Mouse (Mus musculus) adrenal gland, adult 18-20 months (tissue): ENCODE data around the gene Tenm3. TPM values are rescaled to one million over a fixed set of nuclear protein-coding genes. Genes with fewer than 3 reads are reported as not detected.

Experiments used
- DNase-seq, 2 experiments: peaks; one replicate each; pipeline ENCODE4 v3.0.0; 2021 to 2022; ENCODE audit warnings: low spot score in 2 of 2
- long read RNA-seq, 2 experiments: library from polyadenylated mRNA; stranded (forward); transcript quantifications; one replicate each; pipeline ENCODE4 v2.0.0; 2021
- total RNA-seq, 2 experiments: library from RNA; stranded (reverse); gene quantifications; 1 replicate in 1 of 2; 2 replicates in 1 of 2; pipeline ENCODE4 v1.2.3; 2021

Tenm3 gene
- total RNA-seq: 1 to 10 TPM; 2.3 to 9.7 TPM
- long read RNA-seq, experiment 1, partial matches to known transcripts: 0 of 1 reads
- long read RNA-seq, experiment 1, other reads (novel, unspliced or antisense): 1 of 1 reads
- long read RNA-seq, experiment 2, partial matches to known transcripts: 1 of 2 reads
- long read RNA-seq, experiment 2, other reads (novel, unspliced or antisense): 1 of 2 reads

DNA sequence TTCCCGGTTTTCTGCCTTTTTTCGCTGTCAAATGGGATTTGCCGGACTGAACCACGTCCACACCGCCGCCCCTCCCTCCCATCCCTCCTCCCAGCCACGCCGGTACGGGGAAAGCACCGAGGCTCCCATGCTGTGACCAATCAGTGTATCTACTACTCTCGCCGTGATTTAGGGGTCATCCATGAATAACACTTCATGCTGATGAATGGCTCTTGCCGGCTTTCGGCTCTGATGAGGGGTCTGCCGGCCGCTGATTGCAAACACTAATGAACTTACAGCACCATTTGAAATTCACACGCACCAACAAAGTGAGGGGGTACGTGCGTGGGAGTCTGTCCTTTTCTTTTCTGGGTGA, at the start of gene Tenm3:
Tenm3 (minus strand) TSS at position 21 of the 355 bp plus-strand sequence.
- no peak for DNase-seq

DNA sequence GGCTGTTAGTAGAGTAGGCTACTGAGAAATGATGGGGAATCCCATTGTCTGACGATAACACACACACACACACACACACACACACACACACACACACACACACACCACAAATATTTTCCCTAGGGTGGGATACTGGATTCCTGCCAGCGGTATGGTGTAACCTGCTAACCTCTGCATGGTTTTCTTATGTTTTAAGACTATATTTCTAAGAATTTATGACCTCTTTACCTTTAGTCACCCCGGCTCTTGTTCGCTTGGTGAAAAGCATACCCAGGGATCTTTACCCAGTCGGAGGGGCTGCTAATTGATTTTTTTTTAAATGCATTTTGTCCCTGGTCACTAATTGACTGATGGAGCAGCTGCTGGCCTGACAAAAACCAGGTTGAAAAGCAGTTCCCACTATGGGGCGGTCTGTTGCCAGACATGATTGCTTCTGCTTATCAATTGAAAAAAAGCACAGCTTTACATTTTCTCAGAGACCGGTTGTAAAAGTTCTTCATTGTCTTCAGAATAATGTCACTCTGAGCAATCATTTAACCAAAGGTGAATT, 46.5 kb upstream of the Tenm3 start:
- DNase-seq: no peak

DNA sequence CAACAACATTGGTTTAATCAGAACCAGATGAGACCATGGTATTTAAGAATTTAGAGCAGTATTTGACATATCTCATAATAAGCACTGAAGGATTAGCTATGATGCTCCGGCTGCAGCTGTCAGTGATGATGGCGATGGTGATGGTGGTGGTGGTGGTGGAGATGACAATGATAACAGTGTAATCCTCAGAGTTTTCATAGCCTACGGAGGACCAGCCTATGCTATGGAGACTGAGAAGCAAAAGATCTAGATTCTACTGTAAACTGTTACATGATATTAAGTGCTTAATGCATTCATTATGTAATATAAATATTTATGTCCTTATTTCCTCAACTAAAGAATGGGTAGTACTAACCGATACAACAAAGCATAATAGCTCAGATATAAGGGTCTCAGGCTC, 40.5 kb upstream of the Tenm3 start:
- no peak for DNase-seq

DNA sequence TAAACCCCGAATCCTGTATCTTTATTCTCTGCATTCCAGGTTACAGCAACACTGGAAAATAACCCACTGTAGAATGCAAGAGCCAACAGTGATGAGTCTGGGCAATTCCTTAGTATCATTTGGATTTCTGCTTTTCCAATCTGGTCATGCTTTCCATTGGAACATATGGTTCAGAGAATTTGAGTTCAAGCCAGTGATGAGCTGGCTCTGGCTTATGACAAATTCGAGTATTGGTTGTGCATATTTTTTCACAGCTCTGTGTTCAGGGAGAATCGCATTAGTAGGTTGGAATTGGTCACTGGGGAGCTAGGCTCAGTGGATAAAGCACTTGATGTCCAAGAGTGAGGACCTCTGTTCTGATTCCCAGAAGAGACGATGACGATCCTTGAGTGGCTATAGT, 36.8 kb upstream of the Tenm3 start:
- no peak for DNase-seq

DNA sequence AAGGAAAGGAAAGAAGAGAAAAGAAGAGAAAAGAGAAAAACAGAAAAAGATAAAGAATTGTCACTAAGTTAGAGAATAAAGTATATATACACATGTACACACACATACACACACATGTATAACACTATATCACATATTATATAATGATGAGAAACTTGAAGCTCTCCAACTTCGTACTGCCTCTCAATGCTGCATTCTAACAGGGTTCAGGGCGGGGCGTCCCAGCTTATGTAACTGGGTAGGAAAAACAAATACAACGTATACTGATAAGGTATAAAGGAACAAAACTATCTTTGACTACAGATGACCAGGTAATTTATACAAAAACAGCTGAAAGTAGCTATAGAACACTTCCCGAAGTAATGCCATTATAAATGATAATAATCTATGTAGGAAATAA, 22.2 kb upstream of the Tenm3 start:
- no peak for DNase-seq

DNA sequence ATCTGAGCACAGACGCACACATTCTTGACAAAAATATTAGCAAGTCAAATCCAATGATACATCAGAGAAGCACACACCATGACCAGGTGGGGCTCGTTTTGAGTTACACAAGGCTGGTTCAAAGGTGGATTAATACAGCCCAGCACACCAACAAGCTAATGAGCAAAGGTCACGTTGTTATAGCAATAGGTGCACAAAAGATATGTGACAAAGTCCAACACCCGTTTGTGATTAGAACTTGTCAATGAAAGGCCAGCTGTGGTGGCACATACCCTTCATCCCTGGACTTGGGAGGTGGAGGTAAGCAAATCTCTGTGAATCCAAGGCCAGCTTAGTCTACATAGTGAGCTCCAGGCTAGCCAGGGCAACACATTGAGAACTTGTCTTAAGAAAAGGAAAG, 21.7 kb upstream of the Tenm3 start:
- DNase-seq: no peak

DNA sequence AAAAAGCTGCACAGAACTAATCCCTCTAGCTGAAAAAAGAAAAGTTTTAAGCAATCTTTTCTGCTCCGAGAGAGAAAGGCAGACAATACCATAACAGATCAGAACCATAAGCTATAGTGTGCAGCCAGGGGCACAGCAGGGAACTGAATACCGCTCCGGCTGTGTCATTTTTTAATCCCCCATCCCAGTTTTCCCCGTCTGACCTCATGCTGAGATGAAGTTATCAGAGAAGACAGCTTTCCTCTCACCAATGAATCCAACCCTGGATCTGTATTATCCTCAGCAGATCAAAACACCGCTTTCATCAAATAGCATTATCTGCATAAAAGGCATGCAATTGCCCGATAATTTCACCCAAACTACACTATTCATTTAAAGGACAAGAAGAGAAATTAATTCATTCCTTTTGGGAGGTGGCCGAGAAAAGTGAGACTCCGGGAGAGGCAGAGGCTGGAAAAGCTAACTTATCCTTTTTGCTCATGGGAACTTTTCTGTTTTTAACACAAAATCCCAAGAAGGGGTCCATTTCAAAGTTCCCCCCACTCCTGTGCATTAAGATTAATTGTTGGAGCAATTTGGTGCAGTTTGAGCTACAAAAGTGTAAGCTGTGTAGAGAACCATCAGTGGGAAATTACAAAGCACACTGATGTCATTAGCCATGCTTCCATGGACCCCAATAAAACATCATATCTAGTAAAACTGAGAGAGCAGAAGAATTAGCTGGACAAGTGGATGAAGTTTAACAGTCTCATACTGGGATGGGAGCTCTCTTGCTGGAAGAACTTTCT, 6.7 kb upstream of the Tenm3 start:
- no peak for DNase-seq

DNA sequence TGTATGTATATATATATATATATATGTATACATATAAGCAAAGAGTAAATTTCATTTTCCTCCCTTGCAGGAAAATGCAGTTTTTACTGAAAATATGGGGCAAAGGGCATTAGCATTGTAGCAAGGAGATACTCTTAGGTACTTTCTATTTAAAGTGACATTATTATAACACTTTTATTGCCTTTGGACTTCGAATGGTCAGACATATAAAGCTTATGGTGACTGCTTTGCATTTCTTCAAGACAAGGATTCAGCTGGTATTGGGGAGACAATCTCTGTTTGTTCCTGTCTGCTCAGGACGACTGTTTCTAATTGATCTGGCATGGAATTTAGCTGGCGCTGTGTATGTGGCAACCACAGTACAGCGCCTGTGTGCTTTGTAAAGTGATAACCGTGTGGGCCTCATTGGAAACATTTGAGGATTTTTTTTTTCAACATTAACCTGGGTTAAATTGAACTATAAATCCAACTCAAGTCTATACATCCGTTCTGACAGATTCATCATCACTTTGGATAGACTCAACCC, 5.4 kb upstream of the Tenm3 start:
- no peak for DNase-seq

DNA sequence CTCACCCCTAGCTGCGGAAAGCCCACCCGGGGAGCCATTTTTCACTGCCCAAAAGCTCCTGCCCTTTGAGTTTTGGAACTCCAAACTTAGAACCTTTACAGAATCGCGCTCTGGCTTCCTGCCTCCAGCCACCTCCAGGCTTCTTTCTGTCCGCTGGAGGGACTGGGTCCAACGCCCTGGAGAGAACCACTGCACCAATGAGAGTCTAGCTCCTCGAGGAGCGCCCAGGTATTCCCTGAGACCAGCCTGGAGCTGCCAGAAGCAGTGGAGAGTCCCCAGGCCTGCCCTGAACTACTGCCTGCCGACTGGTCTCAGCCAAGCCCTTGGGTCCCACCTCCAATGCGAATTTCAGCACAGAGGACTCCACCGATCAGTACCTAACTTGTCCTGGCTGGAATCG, 1.2 kb upstream of the Tenm3 start:
- no peak for DNase-seq

DNA sequence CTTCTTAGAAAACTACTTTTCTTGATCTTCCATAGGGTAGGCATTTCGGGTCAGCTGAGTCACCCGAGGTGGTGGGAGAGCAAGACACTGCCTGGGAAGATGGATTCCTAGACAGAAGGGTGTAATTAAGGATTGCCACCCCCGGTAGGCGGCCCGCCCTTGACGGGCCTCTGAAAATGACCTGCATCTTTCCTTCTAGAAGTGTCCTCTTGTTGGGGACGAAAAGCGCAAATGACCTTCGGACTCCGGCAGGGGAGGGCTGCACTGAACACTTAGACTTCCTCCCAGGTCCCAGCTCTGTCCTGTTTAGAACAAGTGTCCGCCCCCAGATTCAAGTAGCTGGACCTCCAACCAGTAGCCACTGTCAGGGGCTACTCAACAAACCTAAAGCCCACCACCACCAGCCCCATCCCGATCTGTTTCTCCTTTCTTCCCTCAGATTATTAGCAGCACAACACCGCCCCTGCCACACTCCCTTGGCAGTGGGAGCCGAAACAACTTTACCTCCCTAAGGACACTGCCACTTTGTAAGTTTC, 687 bp upstream of the Tenm3 start:
- no peak for DNase-seq

DNA sequence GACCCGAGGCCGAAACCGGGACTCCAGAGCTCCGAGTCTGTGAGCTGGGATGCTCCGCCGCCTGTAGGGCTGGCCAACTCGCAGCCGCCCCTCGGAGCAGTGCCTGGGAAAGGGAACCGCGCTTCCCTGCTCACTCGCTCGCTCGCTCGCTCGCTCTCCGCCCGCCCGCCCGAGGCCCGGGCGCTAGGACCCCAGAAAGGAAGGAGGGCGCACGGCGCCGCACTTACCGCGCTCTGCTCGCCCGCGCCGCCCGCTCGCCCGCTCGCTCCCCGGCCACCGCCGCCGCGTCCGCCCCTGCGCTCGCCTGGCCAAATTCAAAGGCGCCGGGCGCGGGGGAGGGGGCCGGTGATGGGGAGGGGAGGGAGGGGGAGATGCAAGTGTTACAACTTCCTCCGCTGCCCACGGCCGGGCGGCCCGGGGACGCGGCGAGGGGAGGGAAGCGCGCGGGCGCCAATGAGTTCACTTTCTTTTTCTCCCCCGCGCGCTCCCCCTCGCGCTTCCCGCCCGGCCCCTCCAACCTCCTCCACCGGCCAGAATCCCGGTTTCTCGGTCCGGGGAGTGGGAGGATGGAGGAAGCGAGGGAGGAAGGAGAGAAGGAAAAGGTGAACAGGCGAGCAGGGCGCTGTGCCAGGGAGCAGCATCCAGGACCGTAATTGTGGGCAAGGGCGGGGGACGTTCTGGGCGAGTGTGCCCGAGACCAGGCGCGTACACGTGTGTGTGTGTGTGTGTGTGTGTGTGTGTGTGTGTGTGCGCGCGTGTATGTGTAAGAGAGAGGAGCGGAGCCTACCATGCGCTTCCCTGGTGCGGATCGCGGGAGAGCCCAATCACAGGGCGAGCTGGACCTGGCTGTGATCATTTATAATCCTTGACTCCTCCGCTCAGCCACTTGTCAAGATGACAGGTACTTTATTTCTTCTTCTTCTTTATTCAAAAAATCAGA, 490 bp downstream of the Tenm3 start:
- peak; percentile 15 to 31 for DNase-seq

DNA sequence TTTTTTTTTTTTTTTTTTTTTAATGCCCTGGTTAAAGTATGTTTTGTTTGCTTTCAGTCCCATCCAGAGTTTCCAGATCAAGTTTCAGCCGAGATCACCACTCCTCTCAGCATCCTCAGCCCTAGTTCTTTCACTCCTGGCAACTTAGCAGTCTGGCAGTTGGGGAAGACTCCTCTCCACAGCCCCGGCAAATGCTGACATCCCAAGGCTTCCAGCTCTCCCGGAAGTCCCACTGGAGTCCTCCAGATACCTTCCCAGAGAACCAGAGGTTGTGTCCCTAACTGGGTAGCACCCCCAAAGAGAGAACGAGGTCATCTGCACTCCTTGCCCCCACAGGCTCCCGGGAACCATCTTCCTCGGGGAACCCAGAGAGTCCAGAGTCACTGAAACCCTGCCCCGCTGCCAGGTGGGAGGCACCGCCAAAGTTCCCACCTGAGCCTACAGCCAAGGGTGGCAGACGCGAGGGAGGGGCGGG, 1.2 kb downstream of the Tenm3 start:
- peak in 1 of 2 experiments; percentile 12 for DNase-seq

DNA sequence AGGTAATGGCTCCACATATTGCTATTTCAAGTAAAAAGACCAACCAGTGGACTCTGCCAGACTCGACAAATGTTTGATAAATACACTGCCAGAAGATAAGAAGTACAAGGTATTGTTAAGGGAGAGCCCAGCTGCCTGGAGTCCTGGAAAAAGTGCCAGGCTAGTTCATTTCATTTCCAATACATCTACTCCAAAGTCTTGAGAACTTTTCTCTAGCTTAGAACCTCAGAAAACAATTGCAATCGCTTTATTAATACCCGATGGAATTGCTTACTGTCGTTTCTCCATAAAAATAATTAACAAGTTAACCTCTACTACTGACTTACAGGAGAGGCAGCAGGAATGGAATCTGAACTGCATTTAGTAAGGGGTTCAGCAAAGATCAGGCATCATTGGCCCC, 1.7 kb downstream of the Tenm3 start:
- DNase-seq: no peak

DNA sequence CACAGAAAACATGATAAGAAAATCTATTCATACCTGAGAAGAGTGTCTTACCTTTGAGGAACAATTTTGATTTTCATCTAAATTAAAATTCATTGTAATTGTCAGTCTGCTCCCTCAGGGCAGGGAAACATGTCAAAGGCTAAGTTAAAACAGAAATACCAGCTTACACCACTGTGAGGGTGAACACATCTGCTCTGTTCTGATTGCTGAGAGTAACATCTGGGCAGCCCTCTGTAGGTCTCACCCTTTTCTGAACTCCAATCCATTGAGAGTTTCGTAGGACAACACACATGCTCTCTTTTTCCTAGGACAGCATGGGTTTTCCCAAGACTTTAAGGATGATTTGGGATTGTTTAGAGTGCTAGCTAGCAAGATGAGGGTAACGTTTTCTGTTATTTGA, 8.0 kb downstream of the Tenm3 start:
- DNase-seq: no peak

DNA sequence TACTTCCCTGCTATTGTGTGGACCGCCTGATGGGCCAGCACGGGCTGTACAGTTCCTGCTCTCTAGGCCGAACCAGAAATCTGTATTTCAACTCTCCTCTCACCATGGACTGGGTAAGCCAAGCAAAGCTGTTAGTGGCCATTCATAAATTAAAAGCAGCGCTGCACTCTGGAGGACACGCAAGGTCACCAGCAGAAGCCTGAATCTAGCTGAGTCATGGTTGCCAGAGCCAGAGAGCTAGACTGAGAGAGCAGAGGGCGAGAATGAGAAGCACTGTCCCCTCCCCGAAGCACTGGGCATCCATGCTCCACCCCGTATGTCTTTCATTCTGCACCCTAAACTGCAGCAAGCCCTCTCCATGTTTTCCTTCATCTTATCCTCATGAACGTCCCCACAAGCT, 16.3 kb downstream of the Tenm3 start:
- peak in 1 of 2 experiments; percentile 24 for DNase-seq

DNA sequence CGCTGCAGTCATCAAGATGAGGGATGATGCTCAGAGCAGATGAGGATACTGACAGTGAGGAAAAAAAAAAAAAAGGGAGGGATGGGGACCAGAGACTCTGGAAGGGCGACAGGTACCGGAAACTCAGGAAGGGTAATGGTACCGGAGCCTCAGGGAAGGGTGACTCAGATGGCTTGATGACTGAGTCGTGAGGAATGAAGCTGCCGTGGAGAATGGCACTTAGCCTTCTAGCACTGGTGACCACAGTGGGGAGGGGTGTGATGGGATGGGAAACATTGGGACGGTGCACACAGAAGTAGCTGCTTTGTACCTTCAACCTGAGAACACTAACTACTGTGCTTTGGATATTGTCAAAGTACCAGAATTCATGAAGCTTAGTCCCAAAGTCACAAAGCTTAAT, 18.1 kb downstream of the Tenm3 start:
- DNase-seq: no peak

DNA sequence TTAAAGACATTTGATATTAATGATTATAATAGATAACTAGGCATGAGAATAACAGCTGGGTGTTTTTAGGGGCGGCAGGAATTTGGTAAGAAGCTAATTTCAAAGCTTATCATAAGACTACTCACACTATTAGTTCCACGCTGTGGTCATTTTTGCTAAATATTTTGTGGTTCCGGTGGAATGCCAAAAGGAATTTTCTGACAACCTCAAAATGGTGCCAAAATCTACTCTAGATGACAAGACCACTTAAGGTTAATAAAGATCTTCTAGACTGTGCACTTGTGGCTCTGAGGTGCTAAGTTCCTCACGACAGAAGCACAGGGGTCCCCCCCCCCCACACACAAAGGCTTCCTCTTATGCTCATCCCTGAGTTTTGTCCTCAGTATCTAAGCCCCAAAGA, 21.5 kb downstream of the Tenm3 start:
- no peak for DNase-seq

DNA sequence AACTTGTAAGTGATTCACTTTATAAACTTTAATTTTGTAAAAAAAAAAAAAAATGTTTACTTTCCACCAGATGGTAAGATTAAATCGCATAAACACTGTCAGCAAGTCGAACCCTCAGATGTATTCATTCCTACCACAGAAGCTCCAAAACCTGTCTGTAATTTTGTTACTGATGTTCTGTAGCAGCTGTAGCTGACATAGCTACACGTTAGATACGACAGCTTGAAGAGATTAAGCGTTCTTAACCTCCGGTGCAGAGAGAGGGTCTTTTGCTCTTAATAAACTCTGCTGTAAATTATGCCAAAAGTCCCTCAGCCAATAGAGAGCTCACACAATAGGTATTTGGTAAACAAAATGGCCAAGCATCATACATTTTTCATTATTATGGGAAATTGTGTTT, 23.8 kb downstream of the Tenm3 start:
- no peak for DNase-seq

DNA sequence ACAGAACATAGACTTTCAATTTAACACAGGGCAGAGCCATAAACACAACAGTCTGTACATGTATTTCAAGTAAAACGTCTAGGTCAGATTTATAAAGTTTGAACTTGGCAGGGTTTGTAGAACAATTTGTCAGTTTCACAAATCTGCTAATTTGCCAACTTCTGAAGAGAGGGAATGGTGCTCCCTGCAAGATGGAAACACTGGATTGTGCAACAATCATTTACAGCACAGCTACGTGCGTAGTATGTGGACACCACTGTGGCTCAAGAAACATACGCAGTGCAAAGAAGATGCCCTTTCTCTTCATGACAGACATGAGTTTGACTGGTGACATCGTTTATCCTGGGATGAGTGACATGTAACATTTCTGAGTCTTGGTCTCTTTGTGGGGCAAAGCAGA, 24.4 kb downstream of the Tenm3 start:
- DNase-seq: no peak

DNA sequence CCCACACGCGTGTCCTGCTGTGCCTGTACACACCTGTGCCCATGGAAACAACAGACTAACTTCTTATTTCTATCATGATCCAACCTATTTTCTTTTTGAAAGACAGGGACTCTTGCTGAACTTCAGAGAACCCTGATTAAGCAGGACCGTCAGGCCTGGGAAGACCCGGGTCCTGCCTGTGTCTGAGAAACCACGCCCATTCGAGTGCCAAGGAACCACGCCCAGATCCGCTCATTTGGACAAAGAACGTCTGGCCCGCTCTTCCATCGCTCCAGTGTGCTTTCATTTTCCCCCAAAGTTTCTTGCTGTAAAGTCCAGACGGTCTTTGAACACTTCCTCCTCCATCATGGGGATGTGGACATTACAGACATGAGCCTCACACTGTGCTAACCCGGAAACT, 26.8 kb downstream of the Tenm3 start:
- no peak for DNase-seq

DNA sequence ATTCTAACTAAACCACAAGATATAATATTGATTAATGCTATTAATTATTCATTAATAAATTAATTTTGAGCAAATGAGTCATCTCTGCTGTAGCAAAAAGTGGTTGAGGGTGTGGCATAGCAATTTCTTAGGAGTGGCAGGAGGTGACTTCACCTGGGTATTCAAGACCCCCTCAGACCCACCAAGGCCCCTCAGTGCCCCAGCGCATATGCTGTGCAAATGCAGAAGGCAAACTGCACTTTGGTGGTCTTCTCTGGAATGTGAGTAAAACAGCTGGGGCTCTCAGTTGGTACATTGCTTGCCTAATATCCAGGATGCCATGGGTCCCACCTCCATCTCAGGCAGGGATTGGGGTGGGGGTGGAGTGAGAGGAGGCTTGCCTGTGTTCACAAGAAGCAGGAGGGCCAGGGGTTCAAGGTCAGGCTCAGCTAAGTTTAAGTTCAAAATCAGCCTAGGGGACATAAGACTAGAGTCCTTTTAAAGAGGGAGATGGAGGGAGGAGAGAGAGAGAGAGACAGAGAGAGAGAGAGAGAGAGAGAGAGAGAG, 31.5 kb downstream of the Tenm3 start:
- no peak for DNase-seq
